Mouse (Mus musculus) activated CD4-positive, CD25-positive, alpha-beta regulatory T cell, adult 4 months (primary cell): ENCODE measurements around the gene Hormad2. TPM values are rescaled to one million over a fixed set of nuclear protein-coding genes. Genes with fewer than 3 reads are reported as not detected.

Experiments used
- ATAC-seq: one replicate; pipeline ENCODE4 v1.8.0; 2017
- polyA plus RNA-seq, 2 experiments: library from polyadenylated mRNA; unstranded; fragments of 100-300 nt; shearing (Covaris generic); gene quantifications; one replicate each; pipeline ENCODE4 v1.2.1; 2017

Gene Hormad2
- polyA plus RNA-seq, 2 experiments from 2014 or later: 0.46 to 1.0 TPM

- ATAC-seq: no peak
These were observed 100.7 kb downstream of the Hormad2 start for GRCm38 (mm10) chr11:4340109-4340779.

GRCm38 (mm10) chr11:4339275-4339674 lies 101.6 kb downstream of the Hormad2 start:
- no peak for ATAC-seq

GRCm38 (mm10) chr11:4336693-4337283 lies 104.1 kb downstream of the Hormad2 start:
- peak; percentile 34 for ATAC-seq

GRCm38 (mm10) chr11:4335810-4336692 lies 104.9 kb downstream of the Hormad2 start:
- ATAC-seq: peak; percentile 8

GRCm38 (mm10) chr11:4332961-4333360 lies 107.9 kb downstream of the Hormad2 start:
- no peak for ATAC-seq

- ATAC-seq: no peak
These were observed 112.7 kb downstream of the Hormad2 start for GRCm38 (mm10) chr11:4328188-4328587.

- ATAC-seq: no peak
These were observed 117.4 kb downstream of the Hormad2 start for GRCm38 (mm10) chr11:4323481-4323880.

GRCm38 (mm10) chr11:4322943-4323342 lies 118.0 kb downstream of the Hormad2 start:
- no peak for ATAC-seq

- ATAC-seq: no peak
These were observed 120.0 kb downstream of the Hormad2 start for GRCm38 (mm10) chr11:4320876-4321275.

GRCm38 (mm10) chr11:4319212-4319955 lies 121.5 kb downstream of the Hormad2 start:
- peak; percentile 83 for ATAC-seq

GRCm38 (mm10) chr11:4318011-4318410 lies 122.9 kb downstream of the Hormad2 start:
- peak; percentile 67 for ATAC-seq

GRCm38 (mm10) chr11:4317287-4317686 lies 123.6 kb downstream of the Hormad2 start:
- ATAC-seq: no peak

GRCm38 (mm10) chr11:4312180-4312579 lies 128.7 kb downstream of the Hormad2 start:
- no peak for ATAC-seq

GRCm38 (mm10) chr11:4310324-4310723 lies 130.6 kb downstream of the Hormad2 start:
- no peak for ATAC-seq

GRCm38 (mm10) chr11:4309613-4310012 lies 131.3 kb downstream of the Hormad2 start:
- ATAC-seq: no peak

- ATAC-seq: no peak
These were observed 132.1 kb downstream of the Hormad2 start for GRCm38 (mm10) chr11:4308514-4309450.

GRCm38 (mm10) chr11:4308060-4308513 lies 132.8 kb downstream of the Hormad2 start:
- ATAC-seq: peak; percentile 40

GRCm38 (mm10) chr11:4306086-4306485 lies 134.8 kb downstream of the Hormad2 start:
- no peak for ATAC-seq

GRCm38 (mm10) chr11:4305090-4305489 lies 135.8 kb downstream of the Hormad2 start:
- ATAC-seq: no peak

GRCm38 (mm10) chr11:4304203-4304602 lies 136.7 kb downstream of the Hormad2 start:
- no peak for ATAC-seq

- no peak for ATAC-seq
These were observed 137.9 kb downstream of the Hormad2 start for GRCm38 (mm10) chr11:4303033-4303432.
